Mouse (Mus musculus) ES-E14 (cell line): ENCODE data around the gene Olfr211.
"Not testable (repeated sequence)": the region's sequence is repeated elsewhere in the genome, so short reads cannot be mapped to it uniquely, and the experiment has no call there.

Experiments used
- CHD2 ChIP-seq: IDR thresholded peaks from 2 replicates; pipeline ENCODE4 v1.6.1; 2014; ENCODE audit warnings: mild to moderate bottlenecking, low read depth, low read length, inconsistent platforms
- HCFC1 ChIP-seq: IDR thresholded peaks from 2 replicates; pipeline ENCODE4 v1.6.1; 2012; ENCODE audit warnings: low read length, inconsistent platforms, borderline replicate concordance; ENCODE audit not compliant: insufficient read depth
- MAFK ChIP-seq: IDR thresholded peaks from 2 replicates; pipeline ENCODE4 v1.6.1; 2014; ENCODE audit warnings: mild to moderate bottlenecking, low read depth, low read length, inconsistent platforms; ENCODE audit not compliant: insufficient read depth
- ZC3H11A ChIP-seq: IDR thresholded peaks from 2 replicates; pipeline ENCODE4 v1.6.1; 2012; ENCODE audit warnings: low read depth, mild to moderate bottlenecking, inconsistent platforms, low read length, borderline replicate concordance
- ZNF384 ChIP-seq: IDR thresholded peaks from 2 replicates; pipeline ENCODE4 v1.6.1; 2012; ENCODE audit warnings: low read depth, low read length, inconsistent platforms

GRCm38 (mm10) chr6:116506302-116507003 is 17.6 kb downstream of the Olfr211 start, which contains the start of gene Olfr212:
- not testable (repeated sequence) for TF ChIP-seq ZC3H11A, MAFK, ZNF384, HCFC1, CHD2
